Mouse (Mus musculus) adrenal gland, adult 18-20 months (tissue): ENCODE results near the gene Gm34653. TPM values are rescaled to one million over a fixed set of nuclear protein-coding genes. Genes with fewer than 3 reads are reported as not detected.
"Not testable (repeated sequence)": the region's sequence is repeated elsewhere in the genome, so short reads cannot be mapped to it uniquely, and the experiment has no call there.

Experiments used
- DNase-seq, 2 experiments: peaks; one replicate each; pipeline ENCODE4 v3.0.0; 2021 to 2022; ENCODE audit warnings: low spot score in 2 of 2
- total RNA-seq, 2 experiments: library from RNA; stranded (reverse); gene quantifications; 1 replicate in 1 of 2; 2 replicates in 1 of 2; pipeline ENCODE4 v1.2.3; 2021

Gene Gm34653
- total RNA-seq, 2 experiments from 2014 or later: not detected

- not testable (repeated sequence) for DNase-seq
Observed at GRCm38 (mm10) chr2:34815893-34816292, 16.9 kb upstream of the Gm34653 start.

- no peak for DNase-seq
Observed at GRCm38 (mm10) chr2:34818492-34818891, 14.3 kb upstream of the Gm34653 start.

- DNase-seq: peak; percentile 91 to 92
Observed at GRCm38 (mm10) chr2:34825827-34826459, 6.9 kb upstream of the Gm34653 start, which contains the start of gene Fbxw2. Gene Fbxw2 (minus strand): TSS chr2:34826311.

GRCm38 (mm10) chr2:34826460-34827231 lies 6.2 kb upstream of the Gm34653 start:
- no peak for DNase-seq

GRCm38 (mm10) chr2:34827591-34827990 lies 5.2 kb upstream of the Gm34653 start:
- no peak for DNase-seq

- DNase-seq: peak in 1 of 2 experiments; percentile 19
Observed at GRCm38 (mm10) chr2:34828026-34828425, 4.8 kb upstream of the Gm34653 start.

- not testable (repeated sequence) for DNase-seq
Observed at GRCm38 (mm10) chr2:34830066-34830465, 2.7 kb upstream of the Gm34653 start.

- DNase-seq: no peak
Observed at GRCm38 (mm10) chr2:34833624-34834023, 817 bp downstream of the Gm34653 start.

GRCm38 (mm10) chr2:34835669-34836068 lies 2.9 kb downstream of the Gm34653 start:
- no peak for DNase-seq

- not testable (repeated sequence) for DNase-seq
Observed at GRCm38 (mm10) chr2:34840143-34840542, 7.3 kb downstream of the Gm34653 start.

GRCm38 (mm10) chr2:34841706-34842105 lies 8.9 kb downstream of the Gm34653 start:
- no peak for DNase-seq

GRCm38 (mm10) chr2:34843211-34843939 lies 10.6 kb downstream of the Gm34653 start:
- peak; percentile 29 to 59 for DNase-seq

- DNase-seq: no peak
Observed at GRCm38 (mm10) chr2:34847702-34848101, 14.9 kb downstream of the Gm34653 start.

- DNase-seq: no peak
Observed at GRCm38 (mm10) chr2:34855265-34855664, 22.5 kb downstream of the Gm34653 start.

- no peak for DNase-seq
Observed at GRCm38 (mm10) chr2:34857728-34858127, 24.9 kb downstream of the Gm34653 start.

GRCm38 (mm10) chr2:34869680-34870079 lies 36.9 kb downstream of the Gm34653 start:
- no peak for DNase-seq

GRCm38 (mm10) chr2:34870520-34871474 lies 38.0 kb downstream of the Gm34653 start:
- peak; percentile 84 for DNase-seq

- no peak for DNase-seq
Observed at GRCm38 (mm10) chr2:34874271-34874670, 41.5 kb downstream of the Gm34653 start, which contains the start of gene Cutal. Gene Cutal (plus strand): TSS chr2:34874396.

GRCm38 (mm10) chr2:34874816-34875345 lies 42.1 kb downstream of the Gm34653 start, which contains the start of gene Psmd5:
Gene Psmd5 (minus strand): TSS chr2:34874968.
- no peak for DNase-seq

GRCm38 (mm10) chr2:34880054-34880453 lies 47.2 kb downstream of the Gm34653 start:
- no peak for DNase-seq
